Mouse (Mus musculus): ENCODE measurements at regions not wholly inside any gene's neighbourhood (a gene's known extent, or its start where the extent isn't known, plus 50 kb on each side); places are given as distances from the start of the nearest gene placed in this dataset.

DNA sequence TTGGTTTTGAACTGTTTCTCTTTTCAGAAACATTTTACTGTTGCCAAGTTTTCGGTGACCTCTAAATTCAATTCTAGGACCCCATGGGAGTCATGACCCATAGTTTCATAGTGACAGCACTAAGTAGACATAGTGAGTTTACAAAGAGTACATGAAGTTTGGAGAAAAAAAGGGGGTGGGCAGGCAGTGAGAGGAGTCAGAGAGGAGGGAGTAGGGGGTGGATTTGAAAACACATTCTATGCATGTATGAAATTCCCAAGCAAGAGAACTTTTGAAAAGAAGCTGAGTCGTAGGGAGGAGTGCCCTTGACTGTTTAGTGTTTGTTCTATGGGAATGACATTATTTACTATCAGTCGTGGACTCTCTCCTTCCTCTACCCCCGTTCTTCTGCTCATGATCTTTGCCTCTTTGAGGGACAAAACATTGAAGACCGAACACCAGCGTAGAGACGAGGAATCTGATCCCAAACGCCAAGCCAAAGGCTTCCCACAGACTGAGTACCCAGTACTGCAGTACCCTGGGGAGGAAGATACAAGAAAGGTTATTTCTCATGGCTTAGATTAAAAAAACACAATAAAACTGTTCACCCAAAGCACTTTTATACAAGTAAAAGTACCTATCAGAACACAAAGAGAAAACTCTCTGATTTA, 229.1 kb upstream of the Map3k1 start:
- DNase-seq (ENCODE audit: low read depth, low spot score): no peak

DNA sequence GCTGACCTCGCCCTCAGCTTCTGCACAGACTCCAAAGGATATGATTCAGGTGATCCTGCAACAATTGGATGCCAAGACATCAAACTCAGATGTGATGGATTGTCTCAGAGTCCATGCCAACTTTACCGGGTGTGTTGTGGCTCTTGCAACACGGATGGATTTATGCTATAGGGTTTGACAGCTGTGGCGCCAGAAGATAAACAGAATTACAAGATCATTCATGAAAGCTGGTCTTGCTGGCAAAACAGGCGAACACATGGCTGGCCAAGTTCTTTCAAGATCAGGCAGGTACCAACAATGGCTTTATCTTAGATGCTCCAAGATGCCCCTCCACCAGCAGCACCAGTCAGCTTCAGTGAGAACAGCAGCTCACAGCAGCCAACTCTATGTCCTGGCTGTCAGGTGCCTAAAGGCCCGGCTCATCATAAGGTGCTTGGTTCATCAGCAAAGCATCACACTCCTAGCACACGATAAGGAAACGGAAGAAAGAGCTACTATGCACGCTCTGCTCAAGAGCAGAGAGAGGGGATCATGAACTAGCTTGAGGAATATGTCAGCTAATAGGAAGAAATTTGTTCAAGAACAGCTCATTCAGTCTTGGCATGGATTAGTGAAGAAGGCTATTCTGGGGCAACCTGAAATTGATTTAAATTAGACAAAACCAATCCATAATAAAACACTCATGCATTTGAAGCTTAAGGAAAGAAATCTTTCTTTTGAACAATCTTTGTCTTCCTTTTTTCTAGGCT, 229.9 kb upstream of the Map3k1 start:
- no peak for DNase-seq (ENCODE audit: low read depth, low spot score)

DNA sequence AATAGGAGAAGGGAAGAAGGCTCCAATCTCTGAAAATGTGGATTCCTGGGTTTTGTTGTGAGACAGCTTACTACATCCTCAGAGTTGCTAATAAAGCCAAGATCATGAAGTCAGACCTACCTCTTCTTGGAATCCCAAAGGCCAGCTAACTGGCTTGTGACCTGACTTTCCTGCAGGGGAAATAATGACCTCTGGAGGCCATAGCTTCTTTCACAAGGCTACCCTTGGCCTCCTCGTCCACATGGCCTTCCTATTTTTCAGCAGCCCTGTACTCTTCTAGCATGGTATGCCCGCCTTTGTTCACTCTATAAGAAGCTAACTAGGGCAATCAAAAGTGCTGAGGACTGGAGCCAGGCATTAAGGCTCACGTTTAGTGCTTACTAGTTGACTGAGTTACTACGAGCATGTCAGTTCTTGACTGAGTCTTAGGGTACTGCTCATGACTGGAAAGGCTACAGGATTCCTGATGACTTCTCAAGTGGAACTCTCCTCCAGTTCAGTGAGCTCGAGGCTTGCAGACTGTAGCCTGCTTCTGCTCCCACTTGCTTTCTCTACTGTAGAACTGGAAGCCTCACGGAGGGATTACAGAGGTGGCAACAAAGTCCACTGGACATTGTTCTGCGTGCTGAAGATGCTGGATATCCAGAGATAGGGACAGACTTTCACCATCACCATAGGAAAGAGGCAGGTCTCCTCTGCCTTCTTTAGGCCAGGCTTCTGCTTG, 230.8 kb upstream of the Map3k1 start:
- DNase-seq (ENCODE audit: low read depth, low spot score): no peak

DNA sequence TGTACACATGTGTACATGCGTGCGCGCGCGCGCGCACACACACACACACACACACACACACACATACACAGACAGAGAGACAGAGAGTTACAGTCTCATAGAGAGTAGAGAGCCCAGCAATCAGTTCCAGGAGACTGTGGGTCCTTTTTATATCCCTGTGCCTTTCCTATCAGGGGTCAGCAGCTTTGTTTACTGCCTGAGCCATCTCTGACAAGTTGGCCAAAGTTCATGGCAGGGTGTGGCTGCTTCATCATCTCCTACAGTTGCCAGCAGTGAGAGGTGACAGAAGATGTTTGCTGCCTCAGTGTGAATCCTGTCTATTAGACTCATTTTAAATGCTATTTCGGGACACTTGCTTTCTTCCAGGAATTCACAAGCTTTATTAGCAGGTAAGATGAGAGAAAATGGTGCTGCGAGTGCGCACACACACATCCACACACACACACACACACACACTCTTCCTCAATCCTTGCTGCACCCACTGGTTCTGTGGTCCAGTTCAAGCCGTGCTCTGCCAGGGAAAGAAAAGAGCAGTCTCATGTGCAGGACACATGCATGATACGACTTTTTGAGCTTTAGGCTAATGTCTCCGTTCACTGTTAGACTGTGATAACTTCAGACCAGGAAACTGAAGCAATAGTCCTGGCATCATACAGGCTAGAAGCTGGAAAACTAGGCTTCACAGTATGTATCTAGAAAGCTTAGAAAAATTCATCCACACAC, 234.9 kb upstream of the Map3k1 start:
- DNase-seq (ENCODE audit: low read depth, low spot score): no peak

DNA sequence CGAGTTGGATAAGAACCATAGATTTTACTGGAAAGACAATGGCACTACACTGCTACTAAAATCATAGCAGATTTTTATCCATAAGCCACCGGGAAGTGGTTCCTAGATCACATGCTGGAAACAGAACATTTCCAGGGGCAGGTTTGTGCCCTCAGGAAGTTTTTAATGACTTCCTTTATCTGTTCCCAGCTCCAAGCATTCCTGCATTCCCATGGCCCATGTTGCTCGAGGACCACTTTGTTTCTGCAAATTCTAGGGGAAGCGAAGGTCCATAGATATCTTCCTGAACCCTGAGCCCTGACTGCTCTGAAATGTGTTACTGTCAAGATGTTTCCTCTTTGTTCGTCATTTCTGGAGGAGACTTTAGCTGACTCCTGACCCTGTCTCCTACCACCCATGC, 235.6 kb upstream of the Map3k1 start:
- DNase-seq (ENCODE audit: low read depth, low spot score): no peak

DNA sequence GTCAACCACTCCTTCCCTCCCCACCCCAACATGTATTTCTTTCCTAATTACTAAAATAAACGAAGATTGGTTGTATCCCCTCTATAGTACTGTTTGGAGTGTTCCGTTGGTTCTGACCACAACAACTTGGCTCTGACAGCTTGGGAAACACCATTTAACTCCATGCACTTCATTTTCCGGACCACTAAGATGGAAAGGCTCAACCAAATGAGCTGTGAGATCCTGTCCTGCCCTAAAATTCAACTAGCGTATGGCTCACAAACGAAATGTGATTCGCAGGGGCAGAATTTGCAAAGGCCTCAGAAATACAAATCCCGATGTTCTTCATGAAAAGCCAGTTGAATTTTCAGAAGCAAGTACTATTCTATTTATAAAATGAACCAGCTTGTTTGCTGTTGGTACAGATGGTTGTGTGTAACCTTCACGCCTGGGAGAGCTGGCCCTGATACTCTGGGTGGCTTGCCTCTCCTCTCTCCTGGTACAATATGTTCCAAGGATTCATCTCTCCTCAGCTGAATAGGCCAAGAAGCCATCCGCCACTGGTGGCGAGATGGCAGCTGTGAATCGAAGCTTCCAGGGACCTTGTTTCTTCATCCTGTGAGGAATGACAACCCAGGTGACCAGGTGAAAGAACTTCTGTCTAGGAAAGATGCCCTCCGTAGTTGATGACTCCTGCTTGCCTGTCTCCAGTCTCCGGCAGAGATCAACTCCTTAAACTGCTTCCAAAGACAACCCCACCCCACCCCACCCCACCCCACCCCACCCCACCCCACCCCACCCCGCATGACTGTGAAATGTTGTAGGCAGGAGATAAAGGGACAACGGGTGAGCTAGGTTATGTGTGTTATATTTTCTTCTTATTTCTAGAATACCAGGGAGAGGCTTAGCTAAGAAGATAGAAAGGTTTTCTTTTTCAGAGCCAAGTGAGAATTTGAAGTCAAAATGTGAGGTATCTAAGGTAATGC, 237.7 kb upstream of the Map3k1 start:
- DNase-seq (ENCODE audit: low read depth, low spot score): no peak

DNA sequence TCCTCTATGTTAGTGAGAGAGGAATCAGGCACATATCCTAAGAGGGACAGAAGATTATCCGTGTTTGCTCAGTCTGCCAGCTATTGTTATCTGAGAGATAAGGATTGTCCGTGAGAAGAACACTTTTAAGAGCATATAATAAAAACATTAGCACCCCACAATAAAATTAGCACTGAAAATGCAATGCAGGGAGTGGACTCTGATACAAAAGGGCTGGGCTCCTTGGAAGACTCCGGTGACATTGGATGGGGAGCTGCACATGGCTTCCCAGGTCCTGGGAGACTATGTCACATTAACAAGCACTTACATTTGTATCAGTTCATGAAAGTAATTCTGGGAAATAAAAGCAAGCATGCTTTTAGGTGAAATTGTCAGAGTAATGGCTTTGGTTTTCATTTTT, 238.6 kb upstream of the Map3k1 start:
- no peak for DNase-seq (ENCODE audit: low read depth, low spot score)

DNA sequence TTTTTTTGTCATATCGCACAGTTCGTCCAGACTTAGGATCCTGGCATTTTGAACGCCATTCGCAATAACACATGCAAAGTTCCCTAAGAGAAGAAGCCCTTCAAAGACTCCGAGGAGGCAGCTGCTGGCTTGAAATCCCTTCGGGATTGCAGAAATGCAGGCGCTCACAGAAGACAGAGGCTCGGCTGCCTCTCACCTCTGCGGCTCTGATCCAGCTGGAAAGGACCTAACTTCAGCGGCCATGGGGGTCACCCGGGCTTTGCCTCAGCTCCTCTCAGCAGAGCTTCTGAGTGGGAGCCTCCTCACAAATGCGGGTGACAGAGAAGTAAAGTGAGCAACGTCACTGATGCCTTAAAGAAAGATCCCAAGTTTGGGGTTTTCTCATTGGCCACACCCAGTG, 239.1 kb upstream of the Map3k1 start:
- DNase-seq (ENCODE audit: low read depth, low spot score): no peak

DNA sequence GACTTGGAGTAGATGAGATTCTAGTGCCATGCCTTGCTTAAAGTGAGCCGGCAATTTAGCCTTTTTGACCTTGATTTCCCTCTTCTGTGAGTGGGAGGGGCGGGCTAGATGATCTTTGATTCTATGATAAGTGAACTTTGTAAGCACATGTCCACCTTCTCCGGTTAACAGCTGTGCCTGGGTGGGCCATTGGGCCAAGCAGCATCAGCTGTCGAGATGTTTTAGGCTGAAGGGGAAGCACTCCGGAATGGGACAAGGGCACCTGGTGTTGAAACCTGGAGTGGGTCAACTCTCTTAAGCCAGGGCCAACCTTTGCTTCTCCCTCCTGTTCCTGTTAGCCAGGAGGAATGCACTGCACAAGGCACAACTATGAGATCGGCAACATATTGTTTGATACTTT, 239.5 kb upstream of the Map3k1 start:
- DNase-seq (ENCODE audit: low read depth, low spot score): no peak

DNA sequence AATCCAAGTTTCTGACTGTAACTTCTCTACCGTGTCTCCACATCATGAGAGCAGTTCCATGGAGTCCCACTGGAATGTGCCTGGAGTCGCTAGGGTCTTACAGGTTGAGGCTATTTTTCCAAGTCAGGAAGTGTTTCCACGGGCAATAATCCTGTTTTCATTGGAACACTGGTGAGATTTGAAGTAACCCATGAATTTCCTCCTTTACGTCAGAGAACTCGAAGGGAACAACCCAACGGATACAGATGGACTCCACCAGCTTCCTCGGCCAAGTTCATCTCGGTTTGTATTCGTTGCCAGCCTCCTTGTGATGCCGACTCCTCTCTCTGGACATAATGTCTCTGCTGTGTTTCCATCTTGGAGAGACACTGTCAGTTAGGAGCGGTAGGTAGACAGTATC, 237.4 kb upstream of the Ankrd55 start:
- DNase-seq (ENCODE audit: low read depth, low spot score): no peak

DNA sequence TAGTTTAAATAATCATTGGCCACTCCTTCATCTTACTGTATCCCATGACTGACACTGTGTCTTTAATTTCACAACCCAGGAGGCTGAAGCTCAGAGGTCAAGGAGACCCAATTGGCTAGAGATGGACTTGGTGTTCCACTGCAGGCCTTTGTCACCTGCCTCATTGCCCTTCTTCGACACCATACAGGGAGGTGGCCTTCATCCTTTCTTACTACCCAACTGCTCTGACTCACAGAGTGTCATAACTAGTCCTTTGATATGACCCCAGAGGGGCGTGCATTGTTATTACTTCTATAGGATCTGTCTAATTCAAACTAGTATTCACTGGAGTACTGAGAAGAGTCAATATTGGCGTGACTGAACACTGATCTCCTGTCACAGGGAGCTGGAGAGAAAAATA, 236.2 kb upstream of the Ankrd55 start:
- no peak for DNase-seq (ENCODE audit: low read depth, low spot score)

DNA sequence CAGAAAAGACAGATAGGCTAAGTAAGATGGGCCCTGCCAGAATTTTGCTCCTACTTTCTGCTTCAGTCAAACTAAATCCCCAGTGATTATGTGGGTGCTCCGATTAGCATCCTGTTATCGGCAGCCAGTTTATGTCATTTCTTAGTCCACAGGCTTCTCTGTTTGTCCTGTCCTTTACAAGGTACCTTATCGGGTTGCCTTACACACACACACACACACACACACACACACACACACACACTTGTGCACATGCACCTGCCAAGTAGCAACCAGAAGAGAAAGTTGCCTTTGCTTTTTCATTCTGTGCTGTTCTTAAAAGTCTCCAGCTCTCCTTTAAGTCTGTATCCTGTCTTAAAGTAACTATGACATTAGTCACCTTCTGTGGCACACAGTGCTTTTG, 235.8 kb upstream of the Ankrd55 start:
- no peak for DNase-seq (ENCODE audit: low read depth, low spot score)

DNA sequence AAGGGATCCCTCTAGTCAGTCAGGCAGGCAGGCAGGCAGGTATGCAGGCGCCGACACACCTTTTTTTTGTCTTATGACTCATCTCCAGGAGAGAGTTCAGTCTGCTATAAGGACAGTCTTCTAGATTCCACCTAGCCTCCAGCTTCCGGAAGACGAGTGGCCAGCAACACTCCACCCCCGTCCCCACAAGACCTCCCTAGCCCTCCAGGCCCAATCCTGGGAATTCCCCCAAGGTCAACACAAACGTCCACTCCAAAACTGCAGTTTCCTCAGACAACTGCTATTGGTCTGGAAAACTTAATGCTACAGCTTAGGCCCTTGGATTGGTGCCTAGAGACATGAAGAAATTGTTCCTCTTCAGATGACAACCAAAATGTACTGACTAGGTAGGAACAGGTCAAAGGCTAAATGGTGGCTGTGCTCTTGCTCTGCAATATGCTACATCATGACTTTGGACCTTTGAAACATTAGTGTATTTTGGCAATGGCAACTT, 233.3 kb upstream of the Ankrd55 start:
- DNase-seq (ENCODE audit: low read depth, low spot score): no peak

DNA sequence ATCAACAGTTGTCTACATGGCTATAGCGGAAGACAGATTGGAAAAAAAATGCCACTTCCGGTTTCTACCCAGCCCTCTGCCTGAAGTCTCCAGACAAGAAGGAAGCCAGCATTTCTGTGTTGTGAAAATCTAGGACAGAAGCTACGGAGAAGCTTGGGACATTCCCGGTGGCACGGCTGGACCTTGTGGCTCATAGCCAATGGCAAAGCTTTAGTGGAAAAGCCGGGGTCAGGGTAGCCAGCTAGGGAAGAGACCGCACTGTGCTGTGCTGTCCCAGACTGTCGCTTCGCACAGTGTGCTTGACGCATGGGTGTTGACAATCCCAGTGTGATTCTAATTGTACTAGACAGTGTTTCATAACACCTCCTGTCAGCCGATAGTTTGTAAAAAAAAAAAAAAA, 230.0 kb upstream of the Ankrd55 start:
- DNase-seq (ENCODE audit: low read depth, low spot score): no peak

DNA sequence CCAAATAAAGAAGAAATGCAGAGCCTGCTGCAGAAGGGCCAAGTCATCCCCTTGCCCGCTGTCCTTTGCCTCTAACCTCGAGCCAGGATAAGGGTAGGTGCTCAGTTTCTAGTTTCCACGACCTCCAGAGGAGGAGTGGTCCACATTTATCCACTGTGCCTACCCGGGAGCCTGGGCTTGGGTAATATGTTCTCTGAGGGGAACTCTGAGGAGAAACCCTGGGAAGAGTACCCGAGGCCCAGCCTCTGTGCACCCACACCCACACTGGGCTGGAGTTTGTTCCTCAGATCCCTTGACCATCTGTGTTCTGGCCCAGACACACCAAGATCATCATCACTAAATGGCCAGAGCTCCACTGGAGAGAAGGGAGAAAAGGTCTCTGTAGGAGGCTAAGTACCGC, 229.5 kb upstream of the Ankrd55 start:
- DNase-seq (ENCODE audit: low read depth, low spot score): no peak

DNA sequence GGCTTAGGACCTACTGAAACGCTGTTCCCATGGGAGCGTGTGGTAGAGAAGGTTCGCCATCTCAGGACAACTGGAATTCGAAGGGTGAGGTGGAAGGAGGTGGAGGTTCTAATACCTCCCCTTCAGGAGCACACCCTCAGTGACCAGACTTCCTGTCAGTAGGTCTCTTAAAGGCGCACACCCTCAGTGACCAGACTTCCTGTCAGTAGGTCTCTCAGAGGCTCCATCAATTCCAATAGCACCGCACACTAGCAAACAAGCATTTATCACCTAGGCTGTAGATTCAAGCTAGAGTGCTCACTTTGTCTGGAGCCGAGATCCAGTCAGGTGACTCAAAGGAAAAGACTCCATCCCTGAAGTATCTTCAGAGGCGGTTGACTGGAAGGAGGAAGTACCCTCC, 226.2 kb upstream of the Ankrd55 start:
- DNase-seq (ENCODE audit: low read depth, low spot score): no peak

DNA sequence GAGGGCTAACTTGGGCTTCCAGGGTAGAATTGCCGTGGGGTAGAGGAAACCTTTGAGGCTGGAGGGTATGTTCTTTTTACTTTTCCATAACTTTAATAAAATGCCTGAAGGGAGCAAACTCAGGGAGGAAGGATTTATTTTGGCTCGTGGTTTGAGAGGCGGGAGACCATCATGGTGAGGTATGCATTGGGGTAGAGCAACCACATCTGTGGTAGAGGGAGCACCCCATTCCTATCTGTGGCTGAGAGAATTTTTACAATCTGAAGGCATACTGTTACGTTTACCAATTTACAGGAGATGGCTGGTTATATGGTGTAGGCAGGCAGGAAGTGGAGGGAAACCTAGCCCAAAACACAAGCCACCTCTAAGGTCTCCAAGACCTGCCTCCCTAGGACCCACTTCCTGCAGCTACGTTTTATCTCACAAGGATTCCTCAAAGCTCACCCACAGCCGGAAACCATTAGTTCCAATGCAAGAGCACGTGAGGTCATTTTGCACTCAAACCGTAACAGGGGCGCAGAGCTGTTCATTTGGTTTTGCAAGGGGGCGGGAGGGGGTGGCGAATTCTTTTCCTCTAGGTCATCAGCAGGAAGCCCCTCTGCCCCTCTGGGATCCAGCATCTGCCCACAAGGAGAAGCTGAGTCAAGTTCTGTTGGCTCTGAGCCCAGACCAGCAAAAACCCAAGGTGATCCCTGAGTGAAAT, 224.7 kb upstream of the Ankrd55 start:
- no peak for DNase-seq (ENCODE audit: low read depth, low spot score)

DNA sequence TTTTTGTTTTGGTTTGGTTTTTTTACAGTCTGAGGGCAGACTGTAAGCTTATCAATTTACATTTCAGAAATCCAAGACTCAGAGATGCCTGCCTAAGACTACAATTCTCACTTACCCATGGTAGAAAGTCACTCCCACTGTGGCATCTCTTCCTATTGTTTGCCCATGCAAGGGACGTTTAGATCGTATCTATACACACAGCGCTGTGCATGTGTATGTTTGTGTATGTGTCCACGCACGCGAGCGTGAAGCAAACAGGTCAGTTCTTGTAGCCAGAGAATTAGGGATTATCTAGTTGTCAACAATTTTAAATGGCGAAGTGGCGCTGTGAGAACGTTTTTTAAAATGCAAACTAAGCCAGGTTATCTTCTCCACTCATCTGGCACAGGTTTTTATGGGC, 223.6 kb upstream of the Ankrd55 start:
- no peak for DNase-seq (ENCODE audit: low read depth, low spot score)

DNA sequence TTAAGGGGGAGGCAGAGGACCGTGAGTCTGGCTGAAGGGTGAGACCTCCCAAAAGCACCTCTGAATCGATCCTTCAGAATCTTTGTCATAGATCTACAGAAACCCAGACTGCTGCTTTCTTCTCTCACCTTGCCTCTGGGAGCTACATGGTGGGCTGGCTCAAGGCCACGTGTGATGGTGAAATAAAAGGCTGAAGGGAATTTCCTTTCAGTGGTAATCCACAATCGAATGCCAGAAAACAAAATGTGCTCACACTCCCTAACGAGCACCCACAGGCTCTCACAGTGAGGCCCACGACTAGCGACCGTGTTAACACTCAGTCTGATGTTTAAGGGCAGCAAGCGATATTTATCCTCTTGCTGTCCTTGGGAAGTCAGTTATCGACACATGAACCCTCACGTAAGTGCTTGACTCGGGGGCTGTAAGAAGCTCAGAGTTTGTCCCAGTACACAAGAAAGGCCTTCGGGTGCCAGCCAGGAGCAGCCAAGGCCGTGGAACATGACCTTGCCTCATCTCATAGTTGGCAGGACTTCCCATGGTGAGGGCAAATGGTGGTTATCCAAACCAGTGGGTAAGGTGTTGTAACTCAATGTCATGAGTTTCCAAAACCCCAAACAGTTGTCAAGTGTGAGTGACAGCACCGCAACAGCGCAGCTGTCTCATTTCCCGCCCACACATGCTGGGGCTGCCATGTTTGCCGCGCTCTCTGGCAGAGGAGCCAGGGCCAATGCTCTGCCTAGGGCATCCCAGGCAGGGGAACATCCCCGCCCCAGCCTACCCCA, 221.0 kb upstream of the Ankrd55 start:
- no peak for DNase-seq (ENCODE audit: low read depth, low spot score)

DNA sequence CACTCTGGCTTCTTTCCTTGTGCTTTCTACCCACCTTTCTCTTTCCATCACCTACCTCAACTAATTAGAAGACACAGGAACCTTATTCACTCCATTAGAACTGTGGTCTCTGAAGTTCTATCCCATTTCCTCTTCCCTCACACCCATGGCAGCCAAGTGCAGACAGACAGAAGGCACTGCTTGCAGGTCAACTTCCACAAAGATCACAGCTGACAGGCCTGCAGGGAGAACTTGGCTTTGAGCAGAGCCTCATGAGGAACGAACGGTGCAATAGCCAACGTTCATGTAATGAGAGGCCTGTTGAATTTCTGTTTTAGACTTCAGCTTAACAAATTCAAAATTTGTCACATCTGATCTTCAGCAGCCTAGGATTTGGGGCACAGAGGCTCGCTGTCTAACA, 217.5 kb upstream of the Ankrd55 start:
- no peak for DNase-seq (ENCODE audit: low read depth, low spot score)

All from R1 (cell line).